Mouse (Mus musculus) heart, adult 2 months (tissue): ENCODE measurements around the gene Gsg1l. TPM values are rescaled to one million over a fixed set of nuclear protein-coding genes. Genes with fewer than 3 reads are reported as not detected.

ENCODE experiments used
- DNase-seq, 2 experiments: peaks; one replicate each; pipeline ENCODE4 v3.0.0; 2021
- H3K27ac ChIP-seq: fragments of 200-600 bp; 2 replicates; pipeline ENCODE4 v1.8.1; 2022
- H3K27me3 ChIP-seq: fragments of 200-500 bp; 2 replicates; pipeline ENCODE4 v1.6.1; 2012; ENCODE audit warnings: mild to moderate bottlenecking, low read length, inconsistent platforms, mixed read lengths; ENCODE audit not compliant: control insufficient read depth, insufficient read depth
- H3K36me3 ChIP-seq: fragments of 200-500 bp; 2 replicates; pipeline ENCODE4 v1.6.1; 2012; ENCODE audit warnings: low read length, inconsistent platforms; ENCODE audit not compliant: control insufficient read depth, insufficient read depth
- H3K4me1 ChIP-seq: fragments of 200-500 bp; 2 replicates; pipeline ENCODE4 v1.6.1; 2011; ENCODE audit warnings: low read length; ENCODE audit not compliant: control insufficient read depth, insufficient read depth
- H3K4me3 ChIP-seq: fragments of 200-600 bp; 2 replicates; pipeline ENCODE4 v1.8.1; 2022
- H3K79me2 ChIP-seq: fragments of 200-500 bp; replicated peaks from 2 replicates; pipeline ENCODE4 v1.6.1; 2012; ENCODE audit warnings: mild to moderate bottlenecking, inconsistent platforms, low read length, moderate library complexity, mixed read lengths; ENCODE audit not compliant: control insufficient read depth, insufficient read depth
- H3K9ac ChIP-seq: fragments of 200-500 bp; 2 replicates; pipeline ENCODE4 v1.6.1; 2012; ENCODE audit warnings: low read depth, mild to moderate bottlenecking, control low read depth, inconsistent platforms, low read length, mixed read lengths
- CTCF ChIP-seq: fragments of 200-600 bp; IDR thresholded peaks from 2 replicates; pipeline ENCODE4 v1.8.1; 2022; ENCODE audit warnings: antibody characterized with exemption, mild to moderate bottlenecking, moderate library complexity
- EP300 ChIP-seq: fragments of 200-500 bp; IDR thresholded peaks from 2 replicates; pipeline ENCODE4 v1.6.1; 2011; ENCODE audit warnings: low read depth, low read length, control low read depth; ENCODE audit not compliant: insufficient read depth
- POLR2A ChIP-seq: fragments of 200-500 bp; IDR thresholded peaks from 2 replicates; pipeline ENCODE4 v1.6.1; 2011; ENCODE audit warnings: mild to moderate bottlenecking, low read depth, low read length, control low read depth; ENCODE audit not compliant: insufficient read depth
- WGBS: fragments of 180-500 bp; shearing (Covaris S2); methylation state at CpG from one replicate; pipeline ENCODE4 v1.1.7; 2018; 5-methylcytosine and 5-hydroxymethylcytosine counted together
- intact Hi-C: fragments of 180-260 bp; cut with DNase I; formaldehyde crosslinking; loops from one replicate; pipeline ENCODE4 v1.15.1; 2025
- polyA plus RNA-seq: library from polyadenylated mRNA; depleted of rRNA; stranded (reverse); fragments of >200 nt; gene quantifications from 2 replicates; pipeline ENCODE4 v1.2.3, GENCODE M21; 2012
- total RNA-seq, 2 experiments: library from RNA; stranded (reverse); gene quantifications; 2 replicates each; pipeline ENCODE4 v1.2.3; 2021

Gene Gsg1l
- total and polyA plus RNA-seq, 3 experiments: 10.5 to 12.6 (median 11.3) TPM

DNA sequence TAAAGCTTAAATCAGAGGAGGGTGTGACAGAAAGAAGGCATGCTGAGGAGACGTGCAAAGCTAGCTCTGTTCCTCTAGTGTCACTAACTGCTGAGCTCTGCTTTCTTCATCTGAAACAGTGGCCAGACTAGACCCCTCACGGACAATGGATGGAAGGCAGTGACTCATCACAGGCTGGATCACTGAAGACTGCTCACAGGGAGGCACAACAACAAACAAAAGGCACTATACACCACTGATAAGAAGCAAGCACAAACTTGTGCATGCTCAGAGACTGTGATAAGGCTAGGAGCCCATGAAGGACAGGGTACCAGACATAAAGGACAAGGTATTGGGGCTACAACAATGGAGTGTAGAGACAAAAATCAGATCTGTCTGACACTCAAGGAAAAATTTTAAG lies 29.0 kb upstream of the Gsg1l start:
- H3K79me2 ChIP-seq: no peaks in the 10 kb centered on the region

DNA sequence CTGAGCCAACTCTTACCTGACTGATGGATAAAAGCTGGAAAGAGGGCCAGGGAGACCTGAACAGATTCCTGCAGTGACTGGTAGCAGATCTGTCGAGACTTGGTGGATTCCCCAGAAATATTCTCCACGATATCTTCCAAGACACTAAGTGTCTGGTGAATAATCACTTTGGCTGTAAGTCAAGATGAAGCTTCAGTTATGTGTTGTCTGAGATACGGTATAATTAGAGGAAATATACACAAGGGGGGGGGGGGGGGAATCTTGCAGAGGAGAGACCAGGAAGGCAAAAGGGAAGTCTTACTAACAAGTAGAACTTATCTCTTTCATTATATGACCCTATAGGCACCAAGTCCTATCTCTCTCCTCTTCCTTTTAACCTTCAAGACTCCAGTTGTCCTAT lies 27.7 kb upstream of the Gsg1l start:
- no peaks in the 10 kb centered on the region for H3K27me3 ChIP-seq
- intact Hi-C loops: no loop called here
- H3K4me1 ChIP-seq: no peaks in the 10 kb centered on the region
- WGBS: 63% methylated on average over 3 of the region's 3 CpGs
- no peak overlapping the region for H3K4me3 ChIP-seq
- no peak overlapping the region for H3K27ac ChIP-seq
- DNase-seq: no peak
- H3K36me3 ChIP-seq: no peaks in the 10 kb centered on the region
- no peak overlapping the region for H3K9ac ChIP-seq
- H3K79me2 ChIP-seq: no peaks in the 10 kb centered on the region
- TF ChIP-seq POLR2A: no peak
- no peak for TF ChIP-seq EP300
- no peak for TF ChIP-seq CTCF

More for the DNA sequence above, 29.0 kb upstream of the Gsg1l start:
- H3K4me3 ChIP-seq: no peak overlapping the region
- H3K4me1 ChIP-seq: no peaks in the 10 kb centered on the region
- intact Hi-C loops: no loop called here
- no peak for DNase-seq
- no peaks in the 10 kb centered on the region for H3K36me3 ChIP-seq
- TF ChIP-seq CTCF (no peak), POLR2A (no peak), EP300 (no peak)
- H3K27ac ChIP-seq: no peak overlapping the region
- WGBS: 64% methylated on average over 2 of the region's 2 CpGs
- H3K9ac ChIP-seq: no peak overlapping the region
- H3K27me3 ChIP-seq: no peaks in the 10 kb centered on the region

DNA sequence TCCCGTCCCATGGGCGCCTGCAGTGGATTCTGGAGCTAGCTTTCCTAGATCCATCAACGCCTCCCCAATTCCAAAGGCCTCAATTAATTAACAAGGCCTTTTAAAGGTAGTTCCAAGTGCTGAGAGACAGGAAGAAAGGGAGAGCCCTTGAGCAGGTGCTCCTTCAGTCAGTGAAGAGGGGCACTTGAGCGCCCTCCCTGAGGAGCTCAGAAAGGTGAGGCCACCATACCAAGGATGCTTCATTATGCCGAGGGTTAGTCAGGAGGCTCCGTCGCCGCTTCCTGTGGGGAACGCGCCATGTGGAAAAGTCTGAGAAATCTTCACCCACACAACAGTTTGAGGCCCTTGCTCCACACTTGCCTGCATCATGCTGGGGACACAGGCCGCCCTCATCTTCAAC lies 18.2 kb upstream of the Gsg1l start:
- 95% methylated on average over 11 of the region's 11 CpGs for WGBS
- TF ChIP-seq EP300: no peak
- TF ChIP-seq CTCF: no peak
- TF ChIP-seq POLR2A: no peak
- peaks cover 8% of the 10 kb centered on the region for H3K4me1 ChIP-seq
- no peaks in the 10 kb centered on the region for H3K27me3 ChIP-seq
- H3K79me2 ChIP-seq: no peaks in the 10 kb centered on the region
- intact Hi-C loops: no loop called here
- no peak overlapping the region for H3K27ac ChIP-seq
- no peaks in the 10 kb centered on the region for H3K36me3 ChIP-seq
- DNase-seq: no peak
- no peak overlapping the region for H3K9ac ChIP-seq
- H3K4me3 ChIP-seq: no peak overlapping the region

DNA sequence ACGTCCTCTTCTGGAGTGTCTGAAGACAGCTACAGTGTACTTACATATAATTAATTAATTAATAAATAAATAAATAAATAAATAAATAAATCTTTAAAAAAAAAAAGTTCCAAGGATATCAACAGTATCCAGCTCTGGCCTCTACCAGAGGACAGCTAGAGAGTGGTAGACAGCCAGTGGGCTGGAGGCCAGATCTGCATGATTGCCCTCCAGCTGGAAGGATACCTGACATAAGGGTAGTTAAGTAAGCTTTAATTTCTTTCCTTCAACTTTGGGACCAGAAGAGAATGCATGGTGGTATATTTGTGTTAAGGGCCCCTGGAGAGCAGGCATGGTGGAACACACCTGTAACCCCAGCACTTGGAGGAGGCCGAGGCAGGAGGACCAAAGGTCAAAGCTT lies 17.6 kb upstream of the Gsg1l start:
- H3K27ac ChIP-seq: no peak overlapping the region
- no peaks in the 10 kb centered on the region for H3K36me3 ChIP-seq
- DNase-seq: no peak
- H3K9ac ChIP-seq: no peak overlapping the region
- H3K27me3 ChIP-seq: no peaks in the 10 kb centered on the region
- no peak overlapping the region for H3K4me3 ChIP-seq
- no peaks in the 10 kb centered on the region for H3K79me2 ChIP-seq
- no peak for TF ChIP-seq POLR2A
- TF ChIP-seq EP300: no peak
- no peak for TF ChIP-seq CTCF
- peaks cover 8% of the 10 kb centered on the region for H3K4me1 ChIP-seq
- WGBS: 91% methylated on average over 2 of the region's 2 CpGs
- intact Hi-C loops: no loop called here

DNA sequence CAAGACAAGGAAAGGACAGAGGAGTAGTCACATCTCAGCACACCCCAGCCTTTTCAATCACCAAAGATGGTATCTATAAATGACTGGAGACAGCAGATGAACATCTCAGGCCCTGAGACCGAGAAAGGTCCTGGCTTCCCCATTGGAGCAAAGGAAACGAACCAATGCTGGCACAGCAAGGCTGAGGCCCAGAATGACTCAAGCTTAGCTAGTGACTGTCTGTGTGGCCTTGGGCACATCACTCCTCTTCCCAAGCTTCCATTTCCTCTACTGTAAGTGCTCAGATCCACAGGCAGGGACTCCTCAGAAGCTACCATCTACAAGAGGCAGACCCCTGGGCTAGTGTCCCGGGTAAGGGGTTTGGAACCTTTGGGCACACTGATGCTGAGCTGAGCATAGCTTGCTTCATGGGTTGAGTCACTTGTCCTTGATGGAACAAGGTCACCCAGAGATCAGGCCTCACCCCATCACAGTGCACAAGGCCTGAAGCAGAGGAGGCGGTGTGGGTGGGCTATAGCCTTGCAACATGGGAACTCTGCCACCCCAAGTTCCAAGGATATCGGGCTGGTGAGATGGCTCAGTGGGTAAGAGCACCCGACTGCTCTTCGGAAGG lies 17.1 kb upstream of the Gsg1l start:
- WGBS: 97% methylated on average over 7 of the region's 7 CpGs
- no peak for TF ChIP-seq POLR2A
- TF ChIP-seq CTCF: no peak
- TF ChIP-seq EP300: no peak
- Histone ChIP-seq H3K79me2 (no peaks in the 10 kb centered on the region), H3K9ac (no peak overlapping the region), H3K27ac (no peak overlapping the region), H3K4me1 (peaks cover 8% of the 10 kb centered on the region), H3K36me3 (no peaks in the 10 kb centered on the region), H3K4me3 (no peak overlapping the region), H3K27me3 (no peaks in the 10 kb centered on the region)
- intact Hi-C loops: no loop called here
- DNase-seq: no peak

DNA sequence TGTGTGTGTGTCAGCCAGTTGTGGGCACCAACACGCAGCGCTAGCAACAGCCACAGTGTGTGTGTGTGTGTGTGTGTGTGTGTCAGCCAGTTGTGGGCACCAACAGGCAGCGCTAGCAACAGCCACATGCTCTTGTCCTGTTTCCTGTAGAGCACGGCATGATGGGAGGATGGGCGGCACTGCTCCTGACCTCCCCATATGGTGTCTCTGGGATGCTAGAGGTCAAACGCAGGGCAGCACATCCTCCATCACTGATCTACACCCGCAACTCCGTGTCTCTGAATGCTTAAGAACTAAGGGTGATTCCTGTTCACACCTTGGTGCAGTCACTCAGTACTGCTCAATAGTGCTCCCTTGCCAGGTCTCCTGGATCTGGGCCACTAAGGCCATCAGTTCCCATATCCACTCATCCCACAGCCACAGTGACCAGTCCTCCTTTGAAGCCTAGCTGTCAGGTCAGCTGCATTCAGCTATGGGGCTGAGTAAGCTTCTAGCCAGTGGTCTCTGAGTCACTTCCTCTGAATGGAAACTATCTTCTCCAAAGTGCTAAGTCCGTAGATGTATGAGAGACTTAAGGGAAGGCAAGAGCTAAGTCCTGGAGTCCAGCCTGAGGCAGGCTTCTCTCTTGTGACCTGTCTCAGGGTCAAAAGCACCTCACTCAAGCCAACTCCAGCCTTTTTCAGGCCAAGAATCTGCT lies 15.2 kb upstream of the Gsg1l start:
- no peak overlapping the region for H3K27ac ChIP-seq
- 53% methylated on average over 9 of the region's 9 CpGs for WGBS
- no peak overlapping the region for H3K9ac ChIP-seq
- H3K36me3 ChIP-seq: no peaks in the 10 kb centered on the region
- intact Hi-C loops: no loop called here
- TF ChIP-seq CTCF: no peak
- no peak for TF ChIP-seq POLR2A
- TF ChIP-seq EP300: no peak
- no peak overlapping the region for H3K4me3 ChIP-seq
- H3K27me3 ChIP-seq: no peaks in the 10 kb centered on the region
- H3K4me1 ChIP-seq: peaks cover 8% of the 10 kb centered on the region
- no peak for DNase-seq
- H3K79me2 ChIP-seq: no peaks in the 10 kb centered on the region
